Mouse (Mus musculus) megakaryocyte-erythroid progenitor cell, adult 5-6 weeks (primary cell): ENCODE data around the gene Hcn4. TPM values are rescaled to one million over a fixed set of nuclear protein-coding genes. Genes with fewer than 3 reads are reported as not detected.

ENCODE experiments used
- ATAC-seq: replicated peaks from 2 replicates; pipeline ENCODE4 v1.8.0; 2016; ENCODE audit warnings: mild to moderate bottlenecking, inconsistent platforms; ENCODE audit not compliant: severe bottlenecking, poor library complexity, low FRiP score, low TSS enrichment
- total RNA-seq, 2 experiments: library from RNA; stranded (forward) in 1 of 2; stranded (reverse) in 1 of 2; fragments of 200-1000, 215-1000 nt in 1 of 2; fragments of >200 nt in 1 of 2; fragmentation: Nextera tagmentation in 1 of 2; gene quantifications; 2 replicates each; pipeline ENCODE4 v1.2.3; 2014 to 2017

Hcn4 gene
- total RNA-seq (2014; fragmentation: Nextera tagmentation) (not detected in 2 replicates), total RNA-seq (2017) (not detected in 2 replicates)

- no peak for ATAC-seq
Measured at GRCm38 (mm10) chr9:58823139-58823917, at the start of gene Hcn4. Gene Hcn4, plus strand, starts transcription at chr9:58823412.

DNA sequence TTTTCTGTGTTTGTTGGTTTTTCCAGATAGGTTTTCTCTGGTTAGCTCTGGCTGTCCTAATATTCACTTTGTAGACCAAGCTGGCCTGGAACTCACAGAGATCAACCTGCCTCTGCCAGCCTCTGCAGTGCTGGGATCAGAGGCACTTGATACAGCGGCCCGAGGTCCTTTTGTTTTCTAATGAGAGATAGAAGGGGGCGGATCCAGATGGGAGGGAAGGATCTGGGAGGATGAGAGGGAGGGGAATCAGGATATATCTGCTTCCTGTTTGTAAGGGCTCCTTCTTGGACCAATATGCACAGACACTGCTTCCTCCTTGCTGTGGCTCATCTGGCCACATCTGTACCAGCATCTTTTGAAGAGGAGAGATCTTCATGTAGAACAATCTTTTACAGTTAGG lies 48.5 kb upstream of the Hcn4 start:
- no peak for ATAC-seq

- no peak for ATAC-seq
Measured at GRCm38 (mm10) chr9:58775363-58775762, 47.8 kb upstream of the Hcn4 start.

DNA sequence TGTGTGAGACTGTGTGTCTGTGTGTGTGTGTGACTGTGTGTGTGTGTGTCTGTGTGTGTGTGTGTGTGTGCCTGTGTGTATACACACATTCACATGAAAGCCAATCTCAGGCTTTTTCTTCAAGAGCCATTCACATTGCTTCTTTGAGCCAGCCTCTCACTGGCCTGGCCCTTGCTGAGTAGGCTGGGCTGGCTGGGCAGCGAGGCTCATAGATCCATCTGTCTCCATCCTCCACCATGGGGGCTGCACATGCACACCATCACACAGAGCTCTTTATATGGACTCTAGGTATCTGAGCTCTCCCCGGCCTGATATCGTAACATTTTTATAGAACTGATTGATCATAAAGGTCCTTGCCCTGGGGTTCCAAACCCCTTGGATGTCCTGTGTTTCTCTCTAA lies 33.7 kb upstream of the Hcn4 start:
- ATAC-seq: no peak

DNA sequence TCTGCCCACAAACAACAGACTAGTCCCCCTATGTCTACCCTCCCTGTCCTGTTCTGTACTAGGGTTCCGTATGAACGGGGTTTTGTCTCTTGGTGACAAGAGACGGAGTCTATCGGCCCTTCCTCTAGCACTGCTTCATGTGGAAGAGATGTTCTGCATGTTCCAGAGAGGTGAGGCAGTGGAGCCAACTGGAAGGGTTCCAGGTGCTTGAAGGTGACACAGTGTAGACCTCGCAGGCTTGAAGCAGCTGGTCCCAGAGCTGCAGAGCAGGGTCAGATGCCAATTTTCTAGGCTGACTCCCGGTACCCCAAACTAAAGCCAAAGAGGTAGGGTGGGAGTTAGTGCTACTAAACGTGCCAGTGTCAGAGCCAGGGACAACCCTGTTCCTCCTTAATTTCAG lies 25.1 kb upstream of the Hcn4 start:
- no peak for ATAC-seq

GRCm38 (mm10) chr9:58801441-58801840 lies 21.8 kb upstream of the Hcn4 start:
- ATAC-seq: no peak

- no peak for ATAC-seq
Measured at GRCm38 (mm10) chr9:58802294-58802693, 20.9 kb upstream of the Hcn4 start.

GRCm38 (mm10) chr9:58802802-58803201 lies 20.4 kb upstream of the Hcn4 start:
- no peak for ATAC-seq

DNA sequence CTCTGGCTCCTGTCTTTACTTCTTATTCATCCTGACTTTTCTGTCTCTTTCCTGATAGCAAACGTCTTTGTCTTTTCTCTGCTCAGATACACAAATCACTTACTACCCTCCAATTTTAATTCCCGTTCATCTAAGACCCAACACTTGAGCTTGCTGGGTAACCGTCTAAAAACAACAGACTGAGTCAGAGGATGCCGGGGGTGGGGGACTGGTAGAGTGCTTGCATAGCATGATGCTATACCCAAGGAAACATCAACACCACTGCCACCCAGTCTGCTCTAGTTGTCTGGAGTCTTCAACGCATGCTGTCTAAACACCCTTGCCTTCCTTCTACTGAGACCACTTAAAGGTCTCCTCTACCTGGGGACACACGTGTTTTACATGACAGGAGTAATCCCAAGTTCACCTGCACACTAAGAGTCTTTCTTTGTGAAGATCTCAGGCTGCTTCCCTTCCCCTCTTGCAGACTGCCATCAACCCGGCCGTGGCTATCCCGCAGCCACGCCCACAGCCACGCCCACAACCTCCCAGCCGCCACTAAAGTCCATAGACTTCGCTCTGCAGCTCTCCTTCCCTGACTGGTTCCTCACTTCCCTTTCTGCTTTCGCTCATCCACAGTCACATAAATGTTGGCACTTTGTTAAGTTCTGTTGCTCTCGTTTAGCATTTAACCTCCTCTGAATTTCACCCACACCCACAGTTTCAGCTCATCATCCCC lies 17.5 kb upstream of the Hcn4 start:
- ATAC-seq: peak; percentile 59; the same call in 1 of the 2 replicates

GRCm38 (mm10) chr9:58811171-58811570 lies 12.0 kb upstream of the Hcn4 start:
- no peak for ATAC-seq

GRCm38 (mm10) chr9:58815552-58816260 lies 7.5 kb upstream of the Hcn4 start:
- ATAC-seq: no peak

DNA sequence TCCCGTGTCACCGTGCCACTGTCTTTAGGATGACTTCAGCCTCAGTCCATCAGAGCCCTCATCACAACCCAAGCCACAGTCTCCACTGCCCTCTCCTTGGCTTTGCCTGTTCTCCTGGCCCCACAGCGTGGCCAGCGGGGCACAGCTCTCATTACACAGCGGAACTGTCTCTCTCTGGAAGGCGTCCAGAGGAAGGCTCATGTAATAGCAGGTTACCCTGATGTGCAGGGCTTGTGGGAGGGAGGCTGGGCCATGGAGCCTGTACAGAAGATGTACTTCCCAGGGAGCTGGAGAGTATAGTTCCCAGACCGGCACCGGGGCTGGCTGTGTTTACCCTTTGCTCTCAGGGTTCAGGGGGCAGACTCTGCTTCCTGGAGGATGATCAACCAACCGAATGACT lies 6.8 kb upstream of the Hcn4 start:
- ATAC-seq: no peak

DNA sequence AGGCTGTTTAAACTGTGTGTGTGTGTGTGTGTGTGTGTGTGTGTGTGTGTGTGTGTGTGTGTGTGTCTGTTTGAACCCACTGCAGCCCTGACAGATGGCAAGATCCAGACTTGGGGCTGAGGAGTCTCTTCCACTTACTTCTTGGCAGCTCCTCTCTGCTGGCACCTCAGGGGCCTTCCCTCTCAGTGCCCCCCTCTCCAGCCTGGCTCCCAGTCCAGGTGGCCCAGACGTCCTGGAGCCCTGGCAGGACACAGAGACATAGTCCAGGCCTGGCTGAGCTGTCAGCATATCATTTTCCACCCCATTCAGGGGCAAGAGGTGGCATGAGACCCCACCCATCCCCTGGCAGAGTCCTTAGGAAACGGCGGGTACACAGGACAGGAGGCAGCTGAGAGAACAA lies 5.5 kb upstream of the Hcn4 start:
- no peak for ATAC-seq

- ATAC-seq: no peak
Measured at GRCm38 (mm10) chr9:58822431-58823091, 651 bp upstream of the Hcn4 start.

GRCm38 (mm10) chr9:58823918-58824215 lies 655 bp downstream of the Hcn4 start:
- no peak for ATAC-seq

GRCm38 (mm10) chr9:58829627-58830026 lies 6.4 kb downstream of the Hcn4 start:
- ATAC-seq: no peak

DNA sequence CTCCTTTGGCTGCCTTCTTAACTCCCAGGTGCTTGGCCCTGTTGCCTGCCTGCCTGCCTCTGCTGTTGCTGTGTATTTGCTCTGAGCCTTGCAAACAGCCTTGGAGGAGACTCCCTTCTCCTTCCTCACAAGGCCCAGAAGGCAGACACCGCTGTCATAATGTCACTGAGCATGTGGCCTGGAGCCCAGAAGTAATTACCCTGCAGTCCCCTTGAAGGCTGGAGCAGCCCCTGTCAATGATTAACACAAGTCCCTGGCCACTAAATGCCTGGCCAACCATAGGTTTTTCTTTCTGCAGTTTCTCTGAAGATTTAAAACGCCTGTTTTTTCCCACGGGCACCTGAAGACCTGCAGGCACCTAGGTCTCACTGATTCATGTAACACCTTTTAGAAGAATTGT lies 9.7 kb downstream of the Hcn4 start:
- no peak for ATAC-seq

DNA sequence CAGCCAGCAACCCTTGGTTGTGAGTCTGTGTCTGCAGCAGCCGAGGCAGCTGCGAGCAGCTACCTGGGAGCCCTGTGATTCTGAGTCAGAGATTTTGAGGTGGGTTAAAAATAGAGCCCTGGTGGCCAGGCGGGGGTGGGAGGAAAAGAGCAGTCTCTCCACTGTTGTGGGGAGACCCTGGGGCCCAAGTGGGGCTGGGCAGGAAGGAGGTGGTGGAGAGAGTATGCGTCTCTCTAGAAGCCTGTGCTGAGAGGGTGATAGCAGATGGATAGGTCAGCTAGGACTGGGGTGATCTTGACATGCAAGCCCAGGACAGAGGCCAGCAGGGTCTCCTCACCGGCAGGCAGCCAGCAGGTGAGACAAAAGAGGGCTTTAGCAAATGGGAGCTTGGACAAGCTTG lies 14.0 kb downstream of the Hcn4 start:
- ATAC-seq: no peak

DNA sequence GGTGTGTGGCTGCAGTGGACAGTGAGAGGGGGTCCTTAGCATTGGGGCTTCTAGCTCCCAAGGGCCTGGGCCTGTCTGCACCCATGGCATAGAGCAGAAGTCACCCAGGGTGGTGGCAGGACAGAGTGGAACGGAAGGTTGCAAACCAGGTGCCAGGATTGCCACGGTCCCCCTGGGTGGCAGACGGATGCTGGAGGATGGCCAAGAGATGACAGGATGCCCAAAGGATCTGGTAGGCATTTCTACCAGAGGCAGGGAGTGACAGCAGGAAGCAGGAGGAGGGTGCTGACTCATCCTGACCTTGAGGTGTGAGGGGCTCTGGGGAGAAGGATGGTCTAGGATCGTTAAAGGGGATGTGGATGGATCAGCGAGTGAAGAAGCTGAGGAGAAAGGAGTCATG lies 15.3 kb downstream of the Hcn4 start:
- no peak for ATAC-seq

- peak; percentile 54; the same call in 1 of the 2 replicates for ATAC-seq
Measured at GRCm38 (mm10) chr9:58841655-58842054, 18.4 kb downstream of the Hcn4 start.
